Mouse (Mus musculus) ES-E14 (cell line): Measurements from ENCODE around the gene Slc38a5.

ENCODE experiments used
- CHD2 ChIP-seq: IDR thresholded peaks from 2 replicates; pipeline ENCODE4 v1.6.1; 2014; ENCODE audit warnings: mild to moderate bottlenecking, low read depth, low read length, inconsistent platforms
- MAFK ChIP-seq: IDR thresholded peaks from 2 replicates; pipeline ENCODE4 v1.6.1; 2014; ENCODE audit warnings: mild to moderate bottlenecking, low read depth, low read length, inconsistent platforms; ENCODE audit not compliant: insufficient read depth
- ZC3H11A ChIP-seq: IDR thresholded peaks from 2 replicates; pipeline ENCODE4 v1.6.1; 2012; ENCODE audit warnings: low read depth, mild to moderate bottlenecking, inconsistent platforms, low read length, borderline replicate concordance

DNA sequence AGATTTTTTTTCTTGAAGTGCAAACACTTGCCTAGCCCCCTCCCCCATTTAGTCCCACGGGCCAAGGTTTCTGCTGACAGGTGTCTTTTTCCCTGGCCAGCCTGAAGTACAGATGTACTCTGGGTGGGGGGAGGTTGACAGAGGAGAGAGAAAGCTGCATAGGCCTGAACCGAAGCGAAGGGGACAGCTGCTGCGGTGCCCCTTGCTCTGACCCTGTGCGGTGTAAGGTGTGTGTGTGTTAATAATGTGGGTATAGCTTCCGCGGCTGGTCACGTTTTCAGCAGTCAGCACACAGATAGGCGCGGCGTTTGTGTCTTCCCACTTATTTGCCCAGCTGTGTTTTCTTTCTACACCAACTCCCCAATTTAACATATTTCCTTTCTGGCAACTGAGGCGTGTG lies 11.5 kb upstream of the Slc38a5 start:
- TF ChIP-seq ZC3H11A (no peak), CHD2 (no peak), MAFK (no peak)
